In the genomic region with DNA sequence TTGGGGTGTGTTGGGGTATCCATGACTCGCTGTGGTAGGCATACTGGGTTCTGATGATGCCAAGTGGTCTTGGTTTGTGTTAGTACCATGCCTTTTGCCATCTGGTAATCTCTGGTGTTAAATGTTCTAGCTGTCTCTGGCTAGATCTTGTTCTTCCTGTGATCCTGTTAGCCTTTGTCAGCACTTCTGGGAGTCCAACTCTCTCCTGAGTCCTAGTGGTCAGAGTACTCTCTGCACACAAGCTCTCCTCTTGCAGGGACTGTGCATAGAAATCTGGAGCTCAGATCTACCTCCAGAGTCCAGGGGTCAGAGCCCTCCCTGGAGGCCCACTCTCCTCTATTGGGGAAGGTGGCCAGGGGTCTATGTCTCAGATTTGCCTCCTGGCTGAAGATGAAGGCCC, we compare ENCODE assay signal across 28 mouse cellular contexts.
"Had no signal": no experiment of that assay in that cellular context is flagged by ENCODE, and none has a peak within 500 bp of the region (broad histone marks: within the 10 kb centered on the region; RNA-seq: fewer than 3 reads in every experiment).

No protein-coding gene starts in this region.

- H3K4me1 ChIP-seq: embryonic facial prominence, embryonic 10.5 days; embryonic facial prominence, embryonic 12.5 days; embryonic facial prominence, embryonic 13.5 days; embryonic facial prominence, embryonic 15.5 days; forebrain, embryonic 10.5 days; forebrain, embryonic 12.5 days; forebrain, embryonic 13.5 days; forebrain, embryonic 15.5 days had no signal

- H3K4me2 ChIP-seq: embryonic facial prominence, embryonic 12.5 days; embryonic facial prominence, embryonic 13.5 days; embryonic facial prominence, embryonic 15.5 days; forebrain, embryonic 12.5 days; forebrain, embryonic 13.5 days; forebrain, embryonic 15.5 days had no signal

- H3K36me3 ChIP-seq: embryonic facial prominence, embryonic 10.5 days; embryonic facial prominence, embryonic 12.5 days; embryonic facial prominence, embryonic 13.5 days; embryonic facial prominence, embryonic 15.5 days; forebrain, embryonic 10.5 days; forebrain, embryonic 12.5 days; forebrain, embryonic 15.5 days had no signal

- ATAC-seq: forebrain, embryonic 13.5 days; forebrain, embryonic 14.5 days; forebrain, embryonic 15.5 days; forebrain, embryonic 16.5 days; forebrain, postnatal 0 days had no signal

- H3K27me3 ChIP-seq: embryonic facial prominence, embryonic 12.5 days; embryonic facial prominence, embryonic 13.5 days; embryonic facial prominence, embryonic 15.5 days; forebrain, embryonic 12.5 days; forebrain, embryonic 13.5 days; forebrain, embryonic 15.5 days had no signal

- DNase-seq: cerebellum, adult 2 months; cerebellum, adult 8-10 months; cerebellum, adult 9-10 months; cerebellum, adult 9-11 months; cerebellum, postnatal 10 days; cerebellum, postnatal 14 days; cerebellum, postnatal 25 days; cerebellum, postnatal 36 days; embryo, embryonic 11 days; forebrain, postnatal 0 days; gastrocnemius, adult 2 months; gastrocnemius, postnatal 10 days; gastrocnemius, postnatal 14 days; gastrocnemius, postnatal 25 days; gastrocnemius, postnatal 36 days; heart, adult 18-20 months; heart, adult 2 months had no signal

- H3K9me3 ChIP-seq: embryonic facial prominence, embryonic 10.5 days; embryonic facial prominence, embryonic 12.5 days; embryonic facial prominence, embryonic 13.5 days; embryonic facial prominence, embryonic 15.5 days; forebrain, embryonic 10.5 days; forebrain, embryonic 12.5 days; forebrain, embryonic 13.5 days; forebrain, embryonic 15.5 days had no signal

- H3K4me3 ChIP-seq: embryonic facial prominence, embryonic 10.5 days; embryonic facial prominence, embryonic 12.5 days; embryonic facial prominence, embryonic 13.5 days; embryonic facial prominence, embryonic 15.5 days; erythroblast, embryonic 14.5 days; forebrain, embryonic 10.5 days; forebrain, embryonic 12.5 days; forebrain, embryonic 13.5 days; forebrain, embryonic 15.5 days; gastrocnemius, adult 2 months; heart, adult 2 months had no signal

- H3K27ac ChIP-seq: embryonic facial prominence, embryonic 10.5 days; embryonic facial prominence, embryonic 12.5 days; embryonic facial prominence, embryonic 13.5 days; embryonic facial prominence, embryonic 15.5 days; forebrain, embryonic 10.5 days; forebrain, embryonic 12.5 days; forebrain, embryonic 13.5 days; forebrain, embryonic 15.5 days; gastrocnemius, adult 2 months; heart, adult 2 months had no signal

- H3K9ac ChIP-seq: embryonic facial prominence, embryonic 12.5 days; embryonic facial prominence, embryonic 13.5 days; embryonic facial prominence, embryonic 15.5 days; forebrain, embryonic 12.5 days; forebrain, embryonic 13.5 days; forebrain, embryonic 15.5 days; forebrain, postnatal 0 days had no signal
